Mouse (Mus musculus): ENCODE measurements at regions not wholly inside any gene's neighbourhood (a gene's known extent, or its start where the extent isn't known, plus 50 kb on each side); places are given as distances from the start of the nearest gene placed in this dataset.
A peak's percentile ranks its signal among the peaks of the same experiment; 100 is the strongest.

DNA sequence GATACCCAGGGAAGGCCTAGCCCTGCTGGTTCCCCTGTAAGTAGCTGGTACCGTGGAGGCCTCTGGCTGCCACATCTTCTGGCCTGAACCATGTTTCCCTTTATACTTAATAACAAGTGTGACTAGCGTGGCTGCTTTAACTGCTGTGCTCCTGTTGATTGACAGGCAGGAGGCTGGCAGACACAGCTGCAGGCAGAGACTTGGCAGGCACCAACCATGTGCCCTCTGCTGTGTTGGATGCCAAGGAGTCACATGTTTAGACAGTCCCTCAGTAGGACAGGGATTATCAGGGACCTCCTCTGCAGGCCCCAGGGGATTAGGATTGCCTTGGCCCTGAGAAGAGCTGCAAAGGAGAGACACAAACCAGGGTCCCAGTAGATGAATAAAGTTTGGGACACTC lies 53.6 kb upstream of the Plet1 start:
- H3K4me2 ChIP-seq (ENCODE audit: low read depth, low read length), result no peak overlapping the region
- peak; percentile 78 for DNase-seq (ENCODE audit: low spot score)
- no peak overlapping the region for H3K9ac ChIP-seq (ENCODE audit: low read depth, low read length)
- H3K4me3 ChIP-seq (ENCODE audit: low read depth, low read length), result no peak overlapping the region
- peak; percentile 39; the same call in 1 of the 2 replicates for ATAC-seq (ENCODE audit: low read depth)
- no peak overlapping the region for H3K27ac ChIP-seq (replicated peaks; ENCODE audit: low read depth, low read length)
- H3K9me3 ChIP-seq (ENCODE audit: control insufficient read depth, low read length), result no peaks in the 10 kb centered on the region
- no peaks in the 10 kb centered on the region for H3K27me3 ChIP-seq (replicated peaks; ENCODE audit: control insufficient read depth, insufficient read depth, low read length)
- no peaks in the 10 kb centered on the region for H3K36me3 ChIP-seq (ENCODE audit: control insufficient read depth, insufficient read depth, low read length)
- WGBS, result 56% methylated on average over 2 of the region's 2 CpGs
- H3K4me1 ChIP-seq (ENCODE audit: control insufficient read depth, insufficient read depth, low read length), result no peaks in the 10 kb centered on the region

GRCm38 (mm10) chr9:50443708-50444463 lies 50.4 kb upstream of the Plet1 start:
- H3K9me3 ChIP-seq (ENCODE audit: control insufficient read depth, low read length), result no peaks in the 10 kb centered on the region
- no peak overlapping the region for H3K9ac ChIP-seq (ENCODE audit: low read depth, low read length)
- ATAC-seq (ENCODE audit: low read depth), result no peak; the same call in 1 of the 2 replicates
- 48% methylated on average over 19 of the region's 23 CpGs for WGBS
- H3K27me3 ChIP-seq (replicated peaks; ENCODE audit: control insufficient read depth, insufficient read depth, low read length), result no peaks in the 10 kb centered on the region
- H3K4me1 ChIP-seq (ENCODE audit: control insufficient read depth, insufficient read depth, low read length), result no peaks in the 10 kb centered on the region
- no peak overlapping the region for H3K4me3 ChIP-seq (ENCODE audit: low read depth, low read length)
- no peak overlapping the region for H3K4me2 ChIP-seq (ENCODE audit: low read depth, low read length)
- DNase-seq (ENCODE audit: low spot score), result peak; percentile 83
- no peaks in the 10 kb centered on the region for H3K36me3 ChIP-seq (ENCODE audit: control insufficient read depth, insufficient read depth, low read length)
- H3K27ac ChIP-seq (replicated peaks; ENCODE audit: low read depth, low read length), result 0 out of 2 replicates have a peak overlapping the region, but pooled peaks have one; percentile 21
